Mouse (Mus musculus) 3134 (cell line): ENCODE results near the gene Klf12.

Source experiments
- DNase-seq: peaks from one replicate; pipeline ENCODE4 v3.0.0-alpha.2; 2011; ENCODE audit warnings: low spot score; ENCODE audit not compliant: insufficient read length; ENCODE audit errors: extremely low read depth

The Klf12 gene

GRCm38 (mm10) chr14:100147666-100148065, 136.8 kb downstream of the Klf12 start:
- no peak for DNase-seq

DNA sequence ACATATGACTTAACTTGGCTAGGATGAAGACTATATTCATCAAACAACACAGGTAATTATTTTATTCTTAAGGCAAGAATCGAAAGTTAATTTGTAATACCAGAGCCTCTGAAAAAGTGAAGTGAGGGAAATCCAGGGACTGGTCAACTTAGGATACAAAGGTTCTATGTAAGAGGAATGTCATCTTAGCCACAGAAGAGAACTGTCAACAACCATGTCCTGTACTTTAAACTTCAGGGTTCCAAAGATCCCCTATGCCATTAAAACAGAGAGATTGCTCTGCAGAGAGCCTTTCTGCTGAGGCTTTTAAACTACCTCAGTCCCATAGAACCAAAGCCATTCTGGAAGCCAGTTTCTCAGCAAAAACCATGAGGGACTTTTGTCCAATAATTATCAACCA, 144.1 kb downstream of the Klf12 start:
- no peak for DNase-seq

- no peak for DNase-seq
These were observed 150.2 kb downstream of the Klf12 start for GRCm38 (mm10) chr14:100134304-100134703.

GRCm38 (mm10) chr14:100132479-100132878, 152.0 kb downstream of the Klf12 start:
- DNase-seq: no peak

GRCm38 (mm10) chr14:100126126-100126525, 158.4 kb downstream of the Klf12 start:
- DNase-seq: no peak

DNA sequence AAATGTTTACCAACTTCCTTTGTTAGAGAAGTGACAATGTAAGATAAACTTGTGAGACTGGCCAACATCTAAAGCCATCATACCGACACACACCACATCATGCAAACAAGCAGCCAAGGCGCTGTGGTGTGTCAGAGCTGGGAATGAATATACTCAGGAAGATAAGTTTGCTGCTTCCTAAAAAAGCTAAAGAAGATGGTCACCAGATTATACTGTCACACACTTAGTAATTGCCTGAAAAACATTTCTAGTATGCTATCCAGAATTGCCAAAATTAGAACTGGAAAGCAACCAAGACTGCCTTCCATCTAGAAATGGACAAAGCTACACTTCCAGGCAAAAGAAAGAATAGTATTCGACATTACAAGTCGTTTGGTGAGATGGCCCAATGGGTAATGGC, 163.4 kb downstream of the Klf12 start:
- no peak for DNase-seq

DNA sequence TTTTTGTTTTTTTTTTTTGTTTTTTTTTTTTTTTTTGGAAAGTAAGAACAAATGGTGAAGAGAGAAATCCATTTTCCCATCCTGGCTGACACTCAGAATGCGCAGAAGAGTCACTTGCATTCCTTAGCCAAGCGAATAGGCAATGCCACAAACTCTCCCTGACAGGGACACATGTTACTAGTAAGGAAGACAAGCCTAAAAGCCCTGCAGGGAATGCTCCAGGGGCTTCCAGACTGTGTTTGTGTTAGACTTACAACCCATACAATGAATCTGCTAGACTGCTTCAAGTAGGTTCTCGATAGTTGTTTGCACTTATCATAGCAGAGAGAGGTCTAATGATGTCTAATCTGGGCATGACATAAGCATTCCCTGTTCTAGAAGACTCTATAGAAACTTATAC, 164.6 kb downstream of the Klf12 start:
- no peak for DNase-seq

DNA sequence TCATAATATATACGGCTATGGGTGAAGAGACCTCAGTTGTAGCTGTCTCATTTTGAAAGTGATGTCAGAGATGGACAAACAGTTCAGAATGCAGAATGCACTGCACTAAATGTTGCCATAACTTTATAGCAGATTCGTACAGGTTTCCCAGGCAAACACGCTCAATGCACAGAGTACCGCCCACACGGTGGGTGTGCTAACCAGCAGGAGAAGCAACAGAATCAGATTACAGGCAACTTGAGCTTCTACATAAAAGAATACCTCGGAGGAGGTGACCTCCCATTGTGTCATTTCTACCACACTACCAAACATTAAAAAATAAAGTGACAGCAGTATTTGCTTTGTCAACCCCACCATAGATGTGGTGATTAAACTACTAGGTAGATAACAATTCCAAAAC, 171.1 kb downstream of the Klf12 start:
- DNase-seq: no peak

- DNase-seq: no peak
These were observed 172.7 kb downstream of the Klf12 start for GRCm38 (mm10) chr14:100111735-100112134.

DNA sequence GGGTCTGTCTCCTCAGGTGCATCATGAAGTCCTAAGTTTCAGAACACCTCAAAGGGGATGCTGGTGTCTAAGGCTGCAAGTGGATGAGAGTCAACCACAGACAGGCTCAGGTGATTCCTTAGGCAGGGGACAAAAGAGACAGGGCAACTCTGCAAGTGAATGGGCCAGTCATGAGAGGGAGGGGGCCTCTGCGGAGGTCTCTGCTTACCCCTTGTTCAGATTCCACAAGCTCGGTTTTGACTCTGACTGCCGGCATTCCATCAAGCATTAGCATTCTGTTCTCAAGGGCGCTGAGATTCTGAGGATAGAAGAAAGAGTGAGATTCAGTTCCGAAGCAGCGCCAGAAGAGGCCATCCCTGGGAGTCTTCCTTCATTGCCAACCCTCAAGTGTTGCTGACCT, 174.9 kb downstream of the Klf12 start:
- no peak for DNase-seq

DNA sequence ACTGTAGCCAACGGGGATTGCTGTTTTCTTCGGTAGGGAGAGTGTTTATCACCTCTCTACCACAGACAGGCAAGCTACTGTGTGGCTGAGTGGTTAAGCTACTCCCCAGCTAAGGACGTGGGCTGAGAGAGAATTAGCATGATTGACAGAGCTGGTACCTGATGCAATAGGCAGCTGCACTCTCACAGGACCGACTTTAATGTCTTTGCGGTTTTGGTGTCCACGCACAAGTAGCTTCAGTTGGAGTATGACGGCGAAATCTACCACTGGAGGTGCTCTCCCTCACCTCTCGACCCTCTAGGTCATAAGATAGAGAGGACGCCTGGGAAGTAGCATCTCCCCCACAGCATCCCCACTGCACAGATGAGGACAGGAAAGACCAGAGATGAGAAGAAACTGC, 178.9 kb downstream of the Klf12 start:
- no peak for DNase-seq

DNA sequence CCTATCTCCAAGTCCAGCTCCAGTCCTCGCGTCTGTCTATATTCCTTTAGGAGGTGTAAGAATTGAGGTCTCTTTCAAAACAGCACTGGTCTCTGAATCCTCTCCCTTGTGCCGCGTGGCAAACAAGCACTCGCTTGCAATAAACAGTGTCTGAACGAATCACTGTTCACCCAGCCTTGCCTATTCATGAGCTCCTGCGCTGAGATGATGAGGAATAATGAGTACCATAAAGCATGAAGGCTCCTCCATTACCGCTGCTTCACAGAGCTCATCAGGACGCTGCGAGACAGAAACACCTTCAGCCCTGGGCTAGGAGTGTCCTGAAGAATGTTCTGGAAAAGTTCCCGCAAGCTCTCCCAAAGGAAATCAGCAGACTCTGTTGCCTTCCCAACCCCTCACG, 179.7 kb downstream of the Klf12 start:
- DNase-seq: no peak

DNA sequence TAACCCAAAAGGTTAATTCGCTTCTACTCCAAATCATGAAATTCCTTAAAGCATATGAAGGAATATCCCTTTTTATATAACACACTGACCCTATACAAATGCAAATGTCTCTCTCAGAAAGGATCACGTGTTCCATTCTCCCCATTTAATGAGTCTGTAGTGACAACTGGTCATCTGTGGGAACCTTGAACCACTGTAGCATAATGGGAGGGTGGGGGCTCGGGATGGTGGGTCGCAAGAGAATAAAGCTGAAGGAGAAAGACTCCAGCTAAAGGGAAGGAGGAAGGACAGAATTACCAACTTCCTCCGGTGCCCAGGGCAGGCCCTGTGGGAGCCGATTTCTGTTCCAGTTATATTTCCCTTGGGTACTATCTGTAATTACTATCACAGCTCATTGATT, 180.7 kb downstream of the Klf12 start:
- no peak for DNase-seq

DNA sequence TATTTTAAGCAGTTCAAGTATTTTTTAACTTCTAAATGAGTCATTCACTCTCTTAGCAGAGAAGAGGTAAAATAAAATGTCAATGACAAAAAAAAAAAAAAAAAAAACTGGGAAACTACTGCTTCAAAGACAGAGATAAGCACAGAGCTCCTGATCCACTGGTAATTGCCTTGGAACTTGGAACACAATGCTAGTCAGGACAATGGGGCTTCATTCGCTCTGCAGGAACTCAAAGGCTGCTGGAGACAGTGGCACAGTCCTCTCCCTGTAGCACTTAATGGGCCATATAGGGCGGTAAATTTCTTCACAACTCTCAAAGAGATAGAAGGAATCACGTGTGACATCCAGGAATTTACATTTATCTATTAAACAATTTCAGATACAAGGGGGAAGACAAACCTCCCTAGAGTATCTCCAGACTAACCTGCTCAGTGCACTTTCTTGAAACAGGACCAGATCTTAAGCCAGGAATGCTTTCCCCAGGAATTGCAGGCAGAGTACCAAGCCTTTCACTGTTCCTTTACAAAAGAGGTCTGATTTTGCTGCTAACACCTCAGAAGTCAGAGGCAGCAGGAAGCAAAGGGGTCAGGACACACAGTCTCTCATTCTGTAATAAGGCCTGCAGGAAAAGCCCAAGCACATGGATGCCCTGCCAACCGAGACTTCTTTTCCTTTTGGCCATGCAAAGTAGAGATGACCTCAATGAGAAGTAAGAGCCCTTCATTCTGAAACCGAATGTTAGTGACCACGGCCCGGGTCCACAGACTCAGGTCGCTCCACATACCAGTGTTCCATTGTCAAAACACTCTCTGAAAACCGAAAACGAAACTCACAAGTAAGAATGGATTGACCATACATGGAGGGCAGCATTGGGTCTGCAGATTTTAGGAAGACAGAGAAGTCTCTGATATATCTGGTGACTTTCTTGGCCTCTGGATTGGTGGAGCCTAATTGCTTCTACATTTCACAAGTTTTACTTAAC, 187.0 kb downstream of the Klf12 start:
- no peak for DNase-seq

DNA sequence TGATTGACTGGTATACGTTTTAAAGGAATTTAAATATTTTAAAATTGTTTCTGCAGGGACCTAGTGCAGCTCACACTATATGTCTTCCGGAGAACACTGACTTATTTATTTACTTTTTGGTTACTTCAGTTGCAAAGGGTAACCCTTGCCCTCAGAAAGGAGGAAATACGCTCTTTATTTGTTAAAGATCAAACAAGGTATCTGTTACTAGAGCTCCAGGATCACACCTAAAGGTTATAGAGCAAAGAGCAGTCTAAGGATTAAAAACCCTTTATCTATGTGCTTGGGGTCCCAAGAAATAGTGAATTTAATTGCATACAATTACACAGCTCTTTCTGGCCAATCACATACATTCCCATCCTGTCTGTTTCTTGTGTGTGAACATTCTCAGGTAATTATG, 188.7 kb downstream of the Klf12 start:
- no peak for DNase-seq

GRCm38 (mm10) chr14:100090517-100090916, 194.0 kb downstream of the Klf12 start:
- no peak for DNase-seq

DNA sequence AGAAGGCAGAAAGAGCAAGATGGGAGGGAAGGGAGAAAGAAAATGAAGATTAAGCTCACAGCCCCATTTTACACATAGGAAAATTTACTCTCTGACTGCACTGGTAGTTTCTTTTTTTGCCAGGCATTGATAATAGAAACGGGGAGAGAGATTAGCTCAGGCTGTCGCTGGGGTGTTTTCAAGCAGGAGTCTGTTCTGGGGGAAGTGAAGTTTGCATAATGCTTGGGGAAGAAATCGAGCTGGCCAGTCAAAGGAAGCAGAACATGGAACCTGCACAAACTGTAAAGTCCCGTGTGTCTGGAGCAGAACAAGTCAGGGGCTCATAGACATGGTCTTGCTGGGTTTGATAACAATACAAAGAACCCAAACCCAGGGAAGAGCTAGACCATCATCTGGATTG, 204.9 kb downstream of the Klf12 start:
- DNase-seq: no peak

DNA sequence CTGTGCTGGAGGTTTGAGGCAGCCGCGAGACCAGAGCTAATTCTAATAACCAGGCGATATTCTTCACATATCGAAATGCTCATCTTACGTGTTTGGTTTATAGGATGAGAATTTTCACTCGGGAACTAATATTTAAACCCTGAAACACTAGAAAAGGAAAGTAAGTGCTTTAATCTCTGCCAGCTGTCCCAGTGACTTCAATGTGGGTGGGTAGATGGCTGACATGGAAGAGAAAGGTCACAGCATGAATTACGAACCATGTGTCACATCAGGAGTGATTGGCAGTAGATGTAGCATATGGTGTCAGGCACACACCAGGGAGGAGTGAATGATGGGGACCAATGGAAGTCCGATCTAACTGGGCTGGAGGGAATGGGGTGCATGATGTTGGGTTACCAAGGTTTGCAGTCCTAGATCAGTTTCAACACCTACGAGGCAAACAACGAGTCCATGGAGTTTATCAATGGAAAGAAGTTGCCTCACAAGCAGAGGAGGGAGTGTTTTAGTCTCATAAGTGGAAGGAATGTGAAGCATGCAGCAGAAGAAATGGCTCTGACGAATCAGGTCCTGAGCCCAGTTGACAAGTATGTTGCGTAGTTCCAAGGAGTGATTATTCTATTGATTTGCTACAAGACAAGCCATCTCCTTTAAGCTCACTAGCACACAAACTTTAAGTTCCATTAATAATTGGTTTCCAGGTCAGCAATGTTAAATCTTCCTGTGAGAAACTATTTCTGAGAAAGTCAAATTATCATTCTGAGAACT, 211.9 kb downstream of the Klf12 start:
- no peak for DNase-seq

- DNase-seq: no peak
These were observed 214.9 kb downstream of the Klf12 start for GRCm38 (mm10) chr14:100069543-100070090.

- no peak for DNase-seq
These were observed 215.8 kb downstream of the Klf12 start for GRCm38 (mm10) chr14:100068715-100069114.

DNA sequence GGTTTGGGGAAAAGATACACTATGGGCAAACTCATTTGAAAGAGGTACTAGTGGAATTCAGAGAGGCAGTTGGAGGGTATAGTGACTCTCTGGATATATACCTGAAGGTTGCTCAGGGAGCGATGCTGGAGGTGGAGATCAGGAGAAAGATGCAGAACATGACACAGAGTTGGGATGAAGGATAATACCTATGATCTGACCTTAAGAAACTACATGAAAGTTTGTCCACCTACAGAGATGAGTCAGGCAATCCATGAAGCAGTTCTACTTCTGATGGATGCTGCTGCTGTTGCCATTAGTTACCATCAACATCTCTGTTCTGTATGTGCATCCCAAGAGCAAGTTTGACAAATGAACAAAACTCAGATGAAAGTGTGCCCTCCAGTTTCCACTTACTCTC, 222.0 kb downstream of the Klf12 start:
- no peak for DNase-seq

DNA sequence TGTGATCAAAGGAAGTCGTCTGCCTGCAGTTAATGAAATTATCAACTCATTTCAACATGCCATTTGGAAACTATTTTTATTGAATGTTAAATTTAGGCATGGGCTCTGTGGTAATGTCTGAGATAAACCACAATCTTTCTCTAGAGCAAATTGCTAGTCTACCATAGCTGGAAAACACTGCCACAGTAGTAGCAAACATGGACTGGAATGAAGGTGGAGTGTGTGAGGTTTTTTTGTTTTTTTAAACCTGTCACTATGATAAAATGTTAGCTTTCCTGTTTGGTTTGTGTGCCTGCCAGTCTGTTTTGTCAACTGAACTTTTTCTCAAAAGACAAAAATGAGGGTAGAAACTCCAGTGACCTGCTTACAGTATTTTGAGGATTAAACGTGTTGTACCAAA, 230.3 kb downstream of the Klf12 start:
- DNase-seq: no peak
